Mouse (Mus musculus) heart, adult 10 weeks (tissue): ENCODE measurements around the gene Tldc1. TPM values are rescaled to one million over a fixed set of nuclear protein-coding genes. Genes with fewer than 3 reads are reported as not detected.

Experiments
- polyA plus RNA-seq: library from polyadenylated mRNA; stranded (reverse); fragments of 350-450 nt; fragmentation: Illumina TruSeq; extraction: RNeasy Lipid Tissue Mini Kit (QIAGEN cat#74804); gene quantifications from one replicate; pipeline ENCODE4 v1.2.3, GENCODE M21; 2014; ENCODE audit warnings: low read depth, low replicate concordance

Tldc1 gene
- polyA plus RNA-seq = 13.1 TPM

GRCm38 (mm10) chr8:119778263-119778662, at the start of gene Tldc1:
Gene Tldc1 (minus strand): TSS chr8:119778416.

Other genes with a start within 250 kb of the Tldc1 start
- 34.2 TPM for gene Mbtps1, start 219.7 kb downstream of the Tldc1 start, polyA plus RNA-seq
- 13.6 TPM for gene Hsdl1, start 203.2 kb downstream of the Tldc1 start, polyA plus RNA-seq
- gene Dnaaf1, start 203.2 kb downstream of the Tldc1 start, polyA plus RNA-seq = not detected
- 5.3 TPM for gene Taf1c, start 173.2 kb downstream of the Tldc1 start, polyA plus RNA-seq
- gene Adad2, start 165.7 kb downstream of the Tldc1 start, polyA plus RNA-seq = not detected
- 0.34 TPM for gene Kcng4, start 142.7 kb downstream of the Tldc1 start, polyA plus RNA-seq
- gene Wfdc1, start 112.1 kb downstream of the Tldc1 start, polyA plus RNA-seq = 23.6 TPM
- gene Atp2c2, start 78.4 kb downstream of the Tldc1 start, polyA plus RNA-seq = not detected
- 16.8 TPM for gene Cotl1, start 62.1 kb upstream of the Tldc1 start, polyA plus RNA-seq
- gene Klhl36, start 83.8 kb upstream of the Tldc1 start, polyA plus RNA-seq = 1.7 TPM
- gene Usp10, start 131.9 kb upstream of the Tldc1 start, polyA plus RNA-seq = 51.1 TPM
- gene Gm20388, start 132.4 kb upstream of the Tldc1 start, polyA plus RNA-seq = 24.8 TPM
- 32.3 TPM for gene Crispld2, start 214.0 kb upstream of the Tldc1 start, polyA plus RNA-seq